Mouse (Mus musculus): ENCODE results near the gene Psd4.

DNA sequence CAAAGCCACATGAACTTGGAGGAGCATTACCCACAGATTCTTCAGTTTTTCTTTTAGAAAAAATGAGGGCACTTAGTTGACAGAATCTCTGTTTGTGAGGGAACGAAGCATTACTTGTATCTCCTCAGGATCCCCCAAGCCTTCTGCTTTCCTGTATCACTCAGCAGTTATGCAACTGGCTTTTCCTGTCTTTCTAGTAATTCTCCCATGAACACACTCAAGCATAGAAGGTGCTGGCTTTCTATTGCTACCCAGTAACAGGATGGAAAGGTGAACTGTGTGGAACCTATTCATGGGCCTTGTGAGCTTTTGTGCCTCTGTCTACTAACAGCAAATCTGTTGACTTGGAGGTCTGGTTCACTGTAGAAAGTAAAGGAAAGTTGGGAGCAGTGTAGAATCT lies 19.5 kb upstream of the Psd4 start:
- no peak for TF ChIP-seq GATA1 (IDR thresholded peaks at IDR 0.05; ENCODE audit: borderline replicate concordance, low read length)
- TF ChIP-seq FLI1 (IDR thresholded peaks at IDR 0.05; ENCODE audit: low read length), result no peak

All from megakaryocyte, embryonic 14.5 days (primary cell).